In genomic region chr6:124995246-124995645, GRCm38 (mm10) we compare ENCODE assay signal across 11 mouse cellular contexts. TPM values are rescaled to one million over a fixed set of nuclear protein-coding genes. Genes with fewer than 3 reads are reported as not detected.
"Had no signal": no experiment of that assay in that cellular context is flagged by ENCODE, and none has a peak within 500 bp of the region (broad histone marks: within the 10 kb centered on the region; RNA-seq: fewer than 3 reads in every experiment).

No protein-coding gene starts in this region.

- H3K4me3 ChIP-seq: limb, embryonic 10.5 days; liver, embryonic 12.5 days; lung, embryonic 15.5 days; megakaryocyte, embryonic 14.5 days had no signal

- DNase-seq: kidney, adult 8-10 months; kidney, postnatal 36 days; lung, postnatal 14 days; right cerebral cortex, adult 18-20 months; right cerebral cortex, postnatal 25 days; thymus, postnatal 36 days had no signal

RNA-seq across cellular contexts. Expression of gene Pianp, which starts 1.2 kb away (rescaled TPM):
- total RNA-seq: monocyte, adult 5-6 weeks had no signal
- polyA plus RNA-seq: liver, embryonic 12.5 days had no signal
